In genomic region chr11:96899449-96900306, GRCm38 (mm10) we compare ENCODE assay signal across 14 mouse cellular contexts. TPM values are rescaled to one million over a fixed set of nuclear protein-coding genes. Genes with fewer than 3 reads are reported as not detected.
DNase-seq lines count a peak whose midpoint lies in the region; ATAC-seq lines count a peak whose summit lies in the region.
"Had no signal": no experiment of that assay in that cellular context is flagged by ENCODE, and none has a peak within 500 bp of the region (broad histone marks: within the 10 kb centered on the region; RNA-seq: fewer than 3 reads in every experiment).

No protein-coding gene starts in this region.

- H3K9me3 ChIP-seq in lung, embryonic 16.5 days (ENCODE audit: control insufficient read depth, low read length), result no peaks in the 10 kb centered on the region
- no peaks in the 10 kb centered on the region for H3K9me3 ChIP-seq in embryonic facial prominence, embryonic 15.5 days (replicated peaks)
- H3K9me3 ChIP-seq in stomach, embryonic 16.5 days (replicated peaks; ENCODE audit: control insufficient read depth, low read length), result no peaks in the 10 kb centered on the region

- no peak for DNase-seq in lung, postnatal 10 days
- peak; percentile 92 for DNase-seq in mesoderm, embryonic 11.5 days (ENCODE audit: low read depth, low spot score)
- no peak for DNase-seq in layer of hippocampus, adult 11-12 months (ENCODE audit: low spot score)
- DNase-seq in layer of hippocampus, adult 18-20 months (ENCODE audit: low spot score in 2 of 2), result no peak
- DNase-seq in left cerebral cortex, adult 8-10 months (ENCODE audit: low spot score in 2 of 2), result no peak
- DNase-seq: adrenal gland, postnatal 25 days; cerebellum, postnatal 14 days; gastrocnemius, postnatal 25 days; kidney, adult 2 months; thymus, adult 2 months had no signal

- H3K27ac ChIP-seq in lung, embryonic 16.5 days (ENCODE audit: low read length), result no peak overlapping the region
- no peak overlapping the region for H3K27ac ChIP-seq in embryonic facial prominence, embryonic 15.5 days (replicated peaks)
- H3K27ac ChIP-seq in stomach, embryonic 16.5 days (ENCODE audit: low read length), result no peak overlapping the region

- H3K9ac ChIP-seq in lung, embryonic 16.5 days (ENCODE audit: low read length), result no peak overlapping the region
- no peak overlapping the region for H3K9ac ChIP-seq in embryonic facial prominence, embryonic 15.5 days
- H3K9ac ChIP-seq in stomach, embryonic 16.5 days (ENCODE audit: low read length), result no peak overlapping the region

- H3K4me3 ChIP-seq in lung, embryonic 16.5 days (ENCODE audit: low read length), result no peak overlapping the region
- no peak overlapping the region for H3K4me3 ChIP-seq in embryonic facial prominence, embryonic 15.5 days (replicated peaks)
- no peak overlapping the region for H3K4me3 ChIP-seq in stomach, embryonic 16.5 days (replicated peaks; ENCODE audit: low read length)
- H3K4me3 ChIP-seq: megakaryocyte, embryonic 14.5 days had no signal

- no peaks in the 10 kb centered on the region for H3K27me3 ChIP-seq in lung, embryonic 16.5 days (ENCODE audit: control insufficient read depth, insufficient read depth, low read depth, low read length)
- no peaks in the 10 kb centered on the region for H3K27me3 ChIP-seq in embryonic facial prominence, embryonic 15.5 days
- no peaks in the 10 kb centered on the region for H3K27me3 ChIP-seq in stomach, embryonic 16.5 days (ENCODE audit: control insufficient read depth, insufficient read depth, low read length)

- peaks cover 7% of the 10 kb centered on the region for H3K4me1 ChIP-seq in lung, embryonic 16.5 days (replicated peaks; ENCODE audit: control insufficient read depth, insufficient read depth, low read length)
- peaks cover 15% of the 10 kb centered on the region; the same call in 1 of the 2 replicates for H3K4me1 ChIP-seq in embryonic facial prominence, embryonic 15.5 days
- H3K4me1 ChIP-seq in stomach, embryonic 16.5 days (ENCODE audit: control insufficient read depth, insufficient read depth, low read length), result peaks cover 10% of the 10 kb centered on the region

- ATAC-seq in lung, embryonic 16.5 days (ENCODE audit: low read depth), result peak; percentile 23; the same call in 1 of the 2 replicates
- 0 out of 2 replicates have a peak, but pooled peaks have one; percentile 31 for ATAC-seq in embryonic facial prominence, embryonic 15.5 days (ENCODE audit: insufficient number of reproducible peaks, low FRiP score, low TSS enrichment, low read depth)
- peak; percentile 37; the same call in 1 of the 2 replicates for ATAC-seq in stomach, embryonic 16.5 days (ENCODE audit: insufficient read depth, low FRiP score)

- H3K4me2 ChIP-seq in lung, embryonic 16.5 days (ENCODE audit: low read depth, low read length), result no peak overlapping the region
- no peak overlapping the region for H3K4me2 ChIP-seq in embryonic facial prominence, embryonic 15.5 days (replicated peaks)
- no peak overlapping the region for H3K4me2 ChIP-seq in stomach, embryonic 16.5 days (ENCODE audit: low read depth, low read length)

- H3K36me3 ChIP-seq in lung, embryonic 16.5 days (ENCODE audit: control insufficient read depth, insufficient read depth, low read length), result no peaks in the 10 kb centered on the region
- H3K36me3 ChIP-seq in embryonic facial prominence, embryonic 15.5 days, result no peaks in the 10 kb centered on the region
- H3K36me3 ChIP-seq in stomach, embryonic 16.5 days (ENCODE audit: control insufficient read depth, insufficient read depth, low read length), result no peaks in the 10 kb centered on the region

- whole genome bisulfite sequencing in lung, embryonic 16.5 days, result 37% methylated on average over 13 of the region's 13 CpGs
- 41% methylated on average over 13 of the region's 13 CpGs for WGBS in embryonic facial prominence, embryonic 15.5 days
- WGBS in stomach, embryonic 16.5 days, result 47% methylated on average over 13 of the region's 13 CpGs

RNA-seq across cellular contexts. Expression of gene Cdk5rap3, which starts 16.6 kb away (rescaled TPM):
- polyA plus RNA-seq in lung, embryonic 16.5 days (2015; fragmentation: Nextera tagmentation; extraction: Ambion mirVana), result 67.5 and 70.6 TPM in 2 replicates
- 77.7 and 82.3 TPM in 2 replicates for polyA plus RNA-seq in embryonic facial prominence, embryonic 15.5 days (2015; fragmentation: Nextera tagmentation; extraction: Ambion mirVana)
- polyA plus RNA-seq in stomach, embryonic 16.5 days (2015; fragmentation: Nextera tagmentation; extraction: Ambion mirVana), result 68.7 and 75.0 TPM in 2 replicates
- 10 to 100 TPM; 34.9 to 35.3 TPM for total RNA-seq in layer of hippocampus, adult 18-20 months (2021)
- total RNA-seq in left cerebral cortex, adult 8-10 months (2022), result 10 to 100 TPM; 40.6 to 44.6 (median 41.9) TPM

RNA-seq across cellular contexts. Expression of gene Prr15l, which starts 28.2 kb away (rescaled TPM):
- 50.5 and 60.2 TPM in 2 replicates for polyA plus RNA-seq in lung, embryonic 16.5 days (2015; fragmentation: Nextera tagmentation; extraction: Ambion mirVana)
- polyA plus RNA-seq in embryonic facial prominence, embryonic 15.5 days (2015; fragmentation: Nextera tagmentation; extraction: Ambion mirVana), result 5.6 and 6.1 TPM in 2 replicates
- 70.8 and 81.7 TPM in 2 replicates for polyA plus RNA-seq in stomach, embryonic 16.5 days (2015; fragmentation: Nextera tagmentation; extraction: Ambion mirVana)
- not detected for total RNA-seq in layer of hippocampus, adult 18-20 months (2021)
- not detected for total RNA-seq in left cerebral cortex, adult 8-10 months (2022)
- total RNA-seq: gastrocnemius, postnatal 25 days had no signal

RNA-seq across cellular contexts. Expression of gene Pnpo, which starts 44.1 kb away (rescaled TPM):
- 28.1 and 35.4 TPM in 2 replicates for polyA plus RNA-seq in lung, embryonic 16.5 days (2015; fragmentation: Nextera tagmentation; extraction: Ambion mirVana)
- polyA plus RNA-seq in embryonic facial prominence, embryonic 15.5 days (2015; fragmentation: Nextera tagmentation; extraction: Ambion mirVana), result 28.2 and 30.5 TPM in 2 replicates
- 70.7 and 76.8 TPM in 2 replicates for polyA plus RNA-seq in stomach, embryonic 16.5 days (2015; fragmentation: Nextera tagmentation; extraction: Ambion mirVana)
- total RNA-seq in layer of hippocampus, adult 18-20 months (2021), result 10 to 100 TPM; 34.2 to 35.0 TPM
- 10 to 100 TPM; 43.7 to 51.2 (median 48.6) TPM for total RNA-seq in left cerebral cortex, adult 8-10 months (2022)

RNA-seq across cellular contexts. Expression of gene Copz2, which starts 50.0 kb away (rescaled TPM):
- 131 and 135 TPM in 2 replicates for polyA plus RNA-seq in lung, embryonic 16.5 days (2015; fragmentation: Nextera tagmentation; extraction: Ambion mirVana)
- 191 and 194 TPM in 2 replicates for polyA plus RNA-seq in embryonic facial prominence, embryonic 15.5 days (2015; fragmentation: Nextera tagmentation; extraction: Ambion mirVana)
- polyA plus RNA-seq in stomach, embryonic 16.5 days (2015; fragmentation: Nextera tagmentation; extraction: Ambion mirVana), result 124 and 136 TPM in 2 replicates
- total RNA-seq in layer of hippocampus, adult 18-20 months (2021), result 1 to 10 TPM; 6.5 to 8.2 TPM
- total RNA-seq in left cerebral cortex, adult 8-10 months (2022), result 10 to 100 TPM in 1 of 4 experiments, 1 to 10 TPM in 3; 6.4 to 10.7 (median 6.8) TPM
